Mouse (Mus musculus) central nervous system, embryonic 11.5 days (tissue): ENCODE measurements around the gene Mical2. TPM values are rescaled to one million over a fixed set of nuclear protein-coding genes. Genes with fewer than 3 reads are reported as not detected.

Source experiments
- polyA plus RNA-seq: library from polyadenylated mRNA; depleted of rRNA; stranded (reverse); fragments of >200 nt; gene quantifications from 2 replicates; pipeline ENCODE4 v1.2.3, GENCODE M21; 2012; rRNA removed

The Mical2 gene
- polyA plus RNA-seq, result 3.8 and 7.0 TPM in 2 replicates

DNA sequence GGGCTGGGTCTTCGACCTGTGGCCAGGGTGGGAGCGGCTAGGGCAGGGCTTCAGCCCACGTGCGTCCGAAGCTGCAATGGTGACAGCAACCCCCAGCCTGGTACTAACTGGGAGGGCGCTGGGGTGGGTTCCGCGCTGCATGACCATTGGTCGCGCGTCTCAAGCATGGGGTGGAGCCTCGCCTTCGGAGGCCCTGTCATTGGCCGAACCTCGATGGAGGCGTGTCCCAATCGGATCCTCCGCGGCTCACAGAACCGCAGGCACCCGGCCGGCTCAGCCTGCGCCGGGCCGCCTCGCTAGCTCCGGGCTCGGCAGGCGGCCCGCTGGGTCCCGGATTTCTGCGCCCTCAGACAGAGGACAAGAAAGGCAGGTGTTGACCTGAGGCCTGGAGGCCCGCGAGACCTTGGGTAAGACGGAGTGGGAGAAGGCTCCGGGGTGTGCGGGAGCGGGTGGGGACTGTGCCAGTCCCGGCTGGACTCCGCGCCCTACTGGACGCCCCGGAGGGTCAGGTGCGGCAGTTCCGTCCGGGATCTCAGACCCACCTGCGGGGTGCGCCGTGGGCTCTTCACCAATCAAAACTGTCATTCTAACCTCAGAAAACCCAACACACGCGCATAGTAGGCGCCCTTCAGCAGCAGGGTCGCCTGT is at the start of gene Mical2:
Gene Mical2 (plus strand): TSS at position 242 of the 648 bp plus-strand sequence.

DNA sequence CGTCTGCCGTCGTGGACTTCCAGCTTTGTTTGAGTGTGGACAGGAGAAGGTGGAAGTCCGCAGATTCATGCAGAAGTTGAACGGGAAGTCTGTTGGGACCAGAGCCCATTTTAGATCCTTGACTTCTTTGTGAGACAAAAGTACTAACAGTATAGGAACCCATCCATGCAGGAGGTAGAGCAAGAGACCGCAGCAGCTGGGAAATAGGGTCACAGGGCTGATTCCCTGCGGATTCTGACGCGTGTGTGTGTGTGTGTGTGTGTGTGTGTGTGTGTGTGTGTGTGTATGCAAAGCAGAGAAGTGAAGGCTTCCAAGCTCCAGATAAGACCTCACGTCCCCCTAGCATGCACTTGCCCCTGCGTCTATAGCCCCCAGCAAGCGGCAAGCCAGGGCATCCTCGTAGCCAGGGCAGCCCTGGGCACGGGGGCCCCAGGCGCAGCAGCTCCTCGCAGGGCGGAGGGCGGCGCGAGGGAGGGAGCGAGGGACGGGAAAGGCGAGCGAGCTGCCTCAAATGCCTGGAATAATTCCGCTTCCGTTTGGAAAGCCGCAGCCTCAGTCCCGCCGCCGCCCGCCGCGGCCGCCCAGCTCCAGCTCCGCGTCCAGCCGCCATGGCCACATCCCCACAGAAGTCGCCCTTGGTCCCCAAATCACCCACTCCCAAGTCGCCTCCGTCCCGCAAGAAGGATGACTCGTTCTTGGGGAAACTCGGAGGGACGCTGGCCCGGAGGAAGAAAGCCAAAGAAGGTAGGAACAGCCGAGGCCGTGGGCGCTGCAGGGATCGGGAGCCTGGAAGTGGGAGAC is 201.9 kb downstream of the Mical2 start, which contains the start of gene Parva:
Gene Parva (plus strand): TSS at position 149 of the 801 bp plus-strand sequence.

Other genes with a start within 250 kb of the Mical2 start
- gene Usp47, start 202.4 kb upstream of the Mical2 start, polyA plus RNA-seq, result 75.1 and 81.8 TPM in 2 replicates
- 9.4 and 11.9 TPM in 2 replicates for gene Dkk3, start 66.8 kb upstream of the Mical2 start, polyA plus RNA-seq
- 37.7 and 51.3 TPM in 2 replicates for gene Parva, start 201.6 kb downstream of the Mical2 start, polyA plus RNA-seq